Mouse (Mus musculus): ENCODE measurements around the gene Ociad1. TPM values are rescaled to one million over a fixed set of nuclear protein-coding genes. Genes with fewer than 3 reads are reported as not detected.

Ociad1 gene
- 12.7 and 123 TPM in 2 replicates for polyA plus RNA-seq (2012; ENCODE audit: low replicate concordance)

DNA sequence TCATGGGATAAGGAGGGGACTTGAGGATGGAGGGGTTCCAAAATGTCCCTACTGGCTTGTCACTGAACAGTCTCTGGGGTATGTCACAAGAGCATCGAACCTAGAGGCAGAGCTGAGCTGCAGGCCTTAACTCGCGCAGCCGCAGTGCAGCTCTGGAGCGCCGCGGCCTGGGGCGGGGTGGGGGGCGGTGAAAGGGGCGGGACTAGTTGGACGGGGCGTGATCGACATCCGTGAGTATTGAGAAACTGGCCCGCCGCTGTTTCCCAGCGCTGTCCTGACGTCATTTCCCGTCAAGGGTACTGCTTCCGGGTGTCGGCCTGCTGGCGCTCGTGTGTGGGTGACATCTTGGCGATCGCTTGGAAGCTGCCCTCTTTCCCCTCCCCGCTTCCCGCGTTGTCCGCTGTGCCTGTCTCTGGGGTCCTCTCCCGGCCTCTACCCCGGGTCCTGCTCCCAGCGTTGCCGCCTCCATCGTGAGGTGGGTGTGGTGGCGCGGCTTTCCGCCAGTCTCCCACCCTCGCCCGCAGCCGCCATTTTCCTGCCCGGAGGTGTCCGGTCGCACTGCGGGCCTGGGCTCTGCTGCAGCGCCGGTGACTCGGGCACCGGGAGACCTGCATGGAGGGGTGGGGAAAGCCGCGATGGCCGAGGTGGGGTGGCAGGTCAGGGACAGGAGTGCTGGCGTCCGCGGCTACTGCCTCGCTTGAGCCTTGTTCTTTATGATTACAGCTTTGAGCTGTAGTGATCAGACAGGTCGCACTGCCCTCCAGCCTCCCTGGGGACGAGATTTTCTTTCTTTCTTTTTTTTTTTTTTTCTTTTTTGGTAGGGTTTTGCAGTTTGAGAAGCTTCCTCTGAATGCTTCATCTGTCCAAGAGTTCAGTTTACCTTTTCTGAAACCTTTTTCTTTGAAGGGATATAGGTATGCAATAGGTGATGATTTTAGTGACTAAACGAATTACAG, at the start of gene Ociad1:
Gene Ociad1, plus strand, starts transcription at position 283 of the 956 bp plus-strand sequence.

GRCm38 (mm10) chr5:73256352-73257065, 36.1 kb upstream of the Ociad1 start, which contains the start of gene Fryl:
Gene Fryl, minus strand, starts transcription at chr5:73256619.

GRCm38 (mm10) chr5:73340723-73341235, 48.2 kb downstream of the Ociad1 start, which contains the start of gene Ociad2:
Gene Ociad2, minus strand, starts transcription at chr5:73341028.

Other genes starting within 250 kb of the Ociad1 start
- 70.3 and 95.0 TPM in 2 replicates for gene Fryl, start 36.2 kb upstream of the Ociad1 start, polyA plus RNA-seq (2012; ENCODE audit: low replicate concordance)
- not detected in 2 replicates for gene Ociad2, start 48.2 kb downstream of the Ociad1 start, polyA plus RNA-seq (2012; ENCODE audit: low replicate concordance)
- not detected in 2 replicates for gene Cwh43, start 113.3 kb downstream of the Ociad1 start, polyA plus RNA-seq (2012; ENCODE audit: low replicate concordance)
- 9.3 and 11.7 TPM in 2 replicates for gene Dcun1d4, start 188.2 kb downstream of the Ociad1 start, polyA plus RNA-seq (2012; ENCODE audit: low replicate concordance)

Data from leukemia stem cell, adult 10-12 weeks (primary cell).